Mouse (Mus musculus) R1 (cell line): ENCODE data around the gene Sema5a.

ENCODE experiments used
- DNase-seq: peaks from one replicate; pipeline ENCODE4 v3.0.0-alpha.2; 2018; ENCODE audit warnings: low read depth, low spot score

Gene Sema5a

GRCm38 (mm10) chr15:32300991-32301390, 56.4 kb downstream of the Sema5a start:
- DNase-seq = no peak

- DNase-seq = no peak
Observed at GRCm38 (mm10) chr15:32306557-32307243, 62.1 kb downstream of the Sema5a start.

- DNase-seq = no peak
Observed at GRCm38 (mm10) chr15:32310834-32311233, 66.2 kb downstream of the Sema5a start.

- no peak for DNase-seq
Observed at GRCm38 (mm10) chr15:32311287-32311686, 66.7 kb downstream of the Sema5a start.

GRCm38 (mm10) chr15:32317074-32317473, 72.5 kb downstream of the Sema5a start:
- no peak for DNase-seq

GRCm38 (mm10) chr15:32320739-32321138, 76.1 kb downstream of the Sema5a start:
- no peak for DNase-seq

- DNase-seq = no peak
Observed at GRCm38 (mm10) chr15:32322455-32323220, 78.0 kb downstream of the Sema5a start.

GRCm38 (mm10) chr15:32323224-32323623, 78.6 kb downstream of the Sema5a start:
- DNase-seq = no peak

- no peak for DNase-seq
Observed at GRCm38 (mm10) chr15:32324105-32324504, 79.5 kb downstream of the Sema5a start.

GRCm38 (mm10) chr15:32328370-32329004, 83.9 kb downstream of the Sema5a start:
- no peak for DNase-seq

- DNase-seq = no peak
Observed at GRCm38 (mm10) chr15:32329670-32330330, 85.2 kb downstream of the Sema5a start.

GRCm38 (mm10) chr15:32330427-32330826, 85.8 kb downstream of the Sema5a start:
- no peak for DNase-seq

- DNase-seq = no peak
Observed at GRCm38 (mm10) chr15:32331037-32331436, 86.4 kb downstream of the Sema5a start.

GRCm38 (mm10) chr15:32333456-32333855, 88.8 kb downstream of the Sema5a start:
- no peak for DNase-seq

- DNase-seq = no peak
Observed at GRCm38 (mm10) chr15:32337810-32338209, 93.2 kb downstream of the Sema5a start.

GRCm38 (mm10) chr15:32338721-32339290, 94.2 kb downstream of the Sema5a start:
- no peak for DNase-seq

GRCm38 (mm10) chr15:32339426-32339825, 94.8 kb downstream of the Sema5a start:
- DNase-seq = no peak

- no peak for DNase-seq
Observed at GRCm38 (mm10) chr15:32341423-32341822, 96.8 kb downstream of the Sema5a start.

GRCm38 (mm10) chr15:32343544-32343943, 98.9 kb downstream of the Sema5a start:
- DNase-seq = no peak

- DNase-seq = no peak
Observed at GRCm38 (mm10) chr15:32347315-32347714, 102.7 kb downstream of the Sema5a start.

- no peak for DNase-seq
Observed at GRCm38 (mm10) chr15:32349276-32349675, 104.7 kb downstream of the Sema5a start.

- no peak for DNase-seq
Observed at GRCm38 (mm10) chr15:32352995-32353394, 108.4 kb downstream of the Sema5a start.
